Mouse (Mus musculus): ENCODE results near the gene Chrna4.

DNA sequence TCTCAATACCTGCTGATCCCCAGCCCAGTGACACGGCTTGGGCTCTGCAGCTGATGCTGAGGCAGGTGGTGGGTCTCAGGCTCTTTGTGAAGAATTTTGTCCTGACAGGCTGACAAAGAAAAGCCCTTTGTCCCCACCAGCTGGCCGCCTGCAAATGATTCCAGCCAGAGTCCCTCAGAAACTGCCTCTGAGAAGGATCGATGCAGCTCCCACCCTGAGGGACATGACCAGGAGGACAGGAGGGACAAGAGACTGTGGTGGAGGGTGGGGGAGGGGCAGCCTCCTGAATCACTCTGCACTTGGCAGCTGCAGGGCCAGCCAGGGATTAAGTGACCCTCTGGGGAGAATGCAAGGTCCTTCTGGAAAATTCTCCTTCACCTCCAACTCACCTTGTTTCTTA is 655 bp upstream of the Chrna4 start:
- TF ChIP-seq CTCF (IDR thresholded peaks at IDR 0.05): no peak
- TF ChIP-seq EP300 (IDR thresholded peaks at IDR 0.05): no peak

All from lung, postnatal 0 days (tissue).